Mouse (Mus musculus): ENCODE measurements around the gene Igfbp7. TPM values are rescaled to one million over a fixed set of nuclear protein-coding genes. Genes with fewer than 3 reads are reported as not detected.

Igfbp7 gene
- polyA plus RNA-seq, 1 experiment: 201 TPM

GRCm38 (mm10) chr5:77393990-77394618 is 13.7 kb downstream of the Igfbp7 start:
- TF ChIP-seq MYOD1 (IDR thresholded peaks at IDR 0.05; ENCODE audit: control insufficient read depth in 1 of 3, insufficient read length in 2 of 3, low read depth in 2 of 3) (no peak), E2F4 (IDR thresholded peaks at IDR 0.05; ENCODE audit: insufficient read depth) (no peak), POLR2AphosphoS2 (IDR thresholded peaks at IDR 0.05; ENCODE audit: insufficient read length, low read depth) (no peak), SRF (IDR thresholded peaks at IDR 0.05; ENCODE audit: control insufficient read depth, insufficient read length, low read depth) (no peak), TCF12 (IDR thresholded peaks at IDR 0.05; ENCODE audit: insufficient read depth, poor library complexity, severe bottlenecking) (no peak), POLR2A (IDR thresholded peaks at IDR 0.05; ENCODE audit: insufficient read length, low read depth) (no peak), CEBPB (IDR thresholded peaks at IDR 0.05; ENCODE audit: insufficient read depth, poor library complexity, severe bottlenecking) (no peak), TCF3 (IDR thresholded peaks at IDR 0.05; ENCODE audit: insufficient read length, low read depth) (no peak), USF1 (IDR thresholded peaks at IDR 0.05; ENCODE audit: low read depth) (no peak), MYOG (IDR thresholded peaks at IDR 0.05; ENCODE audit: control insufficient read depth in 1 of 3, insufficient read depth in 1 of 3, insufficient read length in 2 of 3, low read depth in 2 of 3) (no peak), MAX (IDR thresholded peaks at IDR 0.05; ENCODE audit: low read depth) (no peak), REST (IDR thresholded peaks at IDR 0.05; ENCODE audit: insufficient read depth, insufficient read length) (no peak)
- H3K36me3 ChIP-seq (ENCODE audit: control insufficient read depth, insufficient read depth): no peaks in the 10 kb centered on the region
- no peak overlapping the region for H3K4me2 ChIP-seq (ENCODE audit: low read depth)
- H3ac ChIP-seq (ENCODE audit: control insufficient read depth, insufficient read length): no peak overlapping the region
- peaks cover 14% of the 10 kb centered on the region for H3K79me2 ChIP-seq (ENCODE audit: control insufficient read depth, insufficient read depth)
- H3K27me3 ChIP-seq (ENCODE audit: control insufficient read depth, insufficient read depth, insufficient read length): no peaks in the 10 kb centered on the region
- no peak overlapping the region for H3K4me3 ChIP-seq

- Histone ChIP-seq H3K79me2 (ENCODE audit: control insufficient read depth, insufficient read depth) (peaks cover 11% of the 10 kb centered on the region), H3K4me2 (ENCODE audit: low read depth) (no peak overlapping the region), H3K36me3 (ENCODE audit: control insufficient read depth, insufficient read depth) (no peaks in the 10 kb centered on the region), H3ac (ENCODE audit: control insufficient read depth, insufficient read length) (no peak overlapping the region), H3K4me3 (no peak overlapping the region), H3K27me3 (ENCODE audit: control insufficient read depth, insufficient read depth, insufficient read length) (no peaks in the 10 kb centered on the region)
- TF ChIP-seq SRF (IDR thresholded peaks at IDR 0.05; ENCODE audit: control insufficient read depth, insufficient read length, low read depth) (no peak), E2F4 (IDR thresholded peaks at IDR 0.05; ENCODE audit: insufficient read depth) (no peak), TCF12 (IDR thresholded peaks at IDR 0.05; ENCODE audit: insufficient read depth, poor library complexity, severe bottlenecking) (no peak), CEBPB (IDR thresholded peaks at IDR 0.05; ENCODE audit: insufficient read depth, poor library complexity, severe bottlenecking) (no peak), USF1 (IDR thresholded peaks at IDR 0.05; ENCODE audit: low read depth) (no peak), MAX (IDR thresholded peaks at IDR 0.05; ENCODE audit: low read depth) (no peak), REST (IDR thresholded peaks at IDR 0.05; ENCODE audit: insufficient read depth, insufficient read length) (no peak), MYOD1 (IDR thresholded peaks at IDR 0.05; ENCODE audit: control insufficient read depth in 1 of 3, insufficient read length in 2 of 3, low read depth in 2 of 3) (no peak), POLR2A (IDR thresholded peaks at IDR 0.05; ENCODE audit: insufficient read length, low read depth) (no peak), POLR2AphosphoS2 (IDR thresholded peaks at IDR 0.05; ENCODE audit: insufficient read length, low read depth) (no peak), TCF3 (IDR thresholded peaks at IDR 0.05; ENCODE audit: insufficient read length, low read depth) (no peak), MYOG (IDR thresholded peaks at IDR 0.05; ENCODE audit: control insufficient read depth in 1 of 3, insufficient read depth in 1 of 3, insufficient read length in 2 of 3, low read depth in 2 of 3) (no peak)
Observed at GRCm38 (mm10) chr5:77393094-77393619, 14.7 kb downstream of the Igfbp7 start.

- Histone ChIP-seq H3K27me3 (ENCODE audit: control insufficient read depth, insufficient read depth, insufficient read length) (no peaks in the 10 kb centered on the region), H3K36me3 (ENCODE audit: control insufficient read depth, insufficient read depth) (no peaks in the 10 kb centered on the region), H3K4me3 (no peak overlapping the region), H3K79me2 (ENCODE audit: control insufficient read depth, insufficient read depth) (no peaks in the 10 kb centered on the region), H3ac (ENCODE audit: control insufficient read depth, insufficient read length) (no peak overlapping the region), H3K4me2 (ENCODE audit: low read depth) (no peak overlapping the region)
- TF ChIP-seq CEBPB (IDR thresholded peaks at IDR 0.05; ENCODE audit: insufficient read depth, poor library complexity, severe bottlenecking) (no peak), E2F4 (IDR thresholded peaks at IDR 0.05; ENCODE audit: insufficient read depth) (no peak)
Observed at GRCm38 (mm10) chr5:77390272-77390671, 17.6 kb downstream of the Igfbp7 start.

- H3K27me3 ChIP-seq (ENCODE audit: control insufficient read depth, insufficient read depth, insufficient read length): no peaks in the 10 kb centered on the region
- no peak overlapping the region for H3ac ChIP-seq (ENCODE audit: control insufficient read depth, insufficient read length)
- no peaks in the 10 kb centered on the region for H3K36me3 ChIP-seq (ENCODE audit: control insufficient read depth, insufficient read depth)
- TF ChIP-seq MYOG (IDR thresholded peaks at IDR 0.05; ENCODE audit: control insufficient read depth in 1 of 3, insufficient read depth in 1 of 3, insufficient read length in 2 of 3, low read depth in 2 of 3) (no peak), REST (IDR thresholded peaks at IDR 0.05; ENCODE audit: insufficient read depth, insufficient read length) (no peak), TCF12 (IDR thresholded peaks at IDR 0.05; ENCODE audit: insufficient read depth, poor library complexity, severe bottlenecking) (no peak), POLR2AphosphoS2 (IDR thresholded peaks at IDR 0.05; ENCODE audit: insufficient read length, low read depth) (no peak), MYOD1 (IDR thresholded peaks at IDR 0.05; ENCODE audit: control insufficient read depth in 1 of 3, insufficient read length in 2 of 3, low read depth in 2 of 3) (no peak), CEBPB (IDR thresholded peaks at IDR 0.05; ENCODE audit: insufficient read depth, poor library complexity, severe bottlenecking) (no peak), TCF3 (IDR thresholded peaks at IDR 0.05; ENCODE audit: insufficient read length, low read depth) (no peak), SRF (IDR thresholded peaks at IDR 0.05; ENCODE audit: control insufficient read depth, insufficient read length, low read depth) (no peak), E2F4 (IDR thresholded peaks at IDR 0.05; ENCODE audit: insufficient read depth) (no peak), MAX (IDR thresholded peaks at IDR 0.05; ENCODE audit: low read depth) (no peak), POLR2A (IDR thresholded peaks at IDR 0.05; ENCODE audit: insufficient read length, low read depth) (no peak), USF1 (IDR thresholded peaks at IDR 0.05; ENCODE audit: low read depth) (no peak)
- no peaks in the 10 kb centered on the region for H3K79me2 ChIP-seq (ENCODE audit: control insufficient read depth, insufficient read depth)
- H3K4me2 ChIP-seq (ENCODE audit: low read depth): no peak overlapping the region
- H3K4me3 ChIP-seq: no peak overlapping the region
Observed at GRCm38 (mm10) chr5:77388359-77388758, 19.5 kb downstream of the Igfbp7 start.

GRCm38 (mm10) chr5:77387414-77387704 is 20.5 kb downstream of the Igfbp7 start:
- Histone ChIP-seq H3ac (ENCODE audit: control insufficient read depth, insufficient read length) (no peak overlapping the region), H3K36me3 (ENCODE audit: control insufficient read depth, insufficient read depth) (no peaks in the 10 kb centered on the region), H3K4me3 (no peak overlapping the region), H3K27me3 (ENCODE audit: control insufficient read depth, insufficient read depth, insufficient read length) (no peaks in the 10 kb centered on the region), H3K4me2 (ENCODE audit: low read depth) (peak overlapping the region; percentile 62), H3K79me2 (ENCODE audit: control insufficient read depth, insufficient read depth) (no peaks in the 10 kb centered on the region)
- TF ChIP-seq MAX (IDR thresholded peaks at IDR 0.05; ENCODE audit: low read depth): no peak
